Mouse (Mus musculus) intestine, postnatal 0 days (tissue): ENCODE measurements around the gene Pecr. TPM values are rescaled to one million over a fixed set of nuclear protein-coding genes. Genes with fewer than 3 reads are reported as not detected.

ENCODE experiments used
- ATAC-seq: fragments of 200-750 bp; cut with Nextera tagmentation; 2 replicates; pipeline ENCODE4 v1.8.0; 2017; ENCODE audit warnings: mild to moderate bottlenecking, moderate TSS enrichment, moderate library complexity
- H3K27ac ChIP-seq: fragments of 300-500 bp; sonication (generic); 2 replicates; pipeline ENCODE4 v1.5.1; 2014; ENCODE audit warnings: mild to moderate bottlenecking, low read depth, low read length, moderate library complexity
- H3K27me3 ChIP-seq: fragments of 300-500 bp; sonication (generic); replicated peaks from 2 replicates; pipeline ENCODE4 v1.6.1; 2014; ENCODE audit warnings: low read length, mixed read lengths; ENCODE audit not compliant: control insufficient read depth, insufficient read depth
- H3K36me3 ChIP-seq: fragments of 300-500 bp; sonication (generic); 2 replicates; pipeline ENCODE4 v1.6.1; 2014; ENCODE audit warnings: mild to moderate bottlenecking, moderate library complexity; ENCODE audit not compliant: control insufficient read depth, insufficient read depth
- H3K4me1 ChIP-seq: fragments of 300-500 bp; sonication (generic); replicated peaks from 2 replicates; pipeline ENCODE4 v1.6.1; 2014; ENCODE audit warnings: antibody characterized with exemption, low read length, mixed read lengths; ENCODE audit not compliant: control insufficient read depth, insufficient read depth
- H3K4me2 ChIP-seq: fragments of 300-500 bp; sonication (generic); replicated peaks from 2 replicates; pipeline ENCODE4 v1.6.1; 2014; ENCODE audit warnings: low read depth, mild to moderate bottlenecking, moderate library complexity
- H3K4me3 ChIP-seq: fragments of 300-500 bp; sonication (generic); 2 replicates; pipeline ENCODE4 v1.5.1; 2014; ENCODE audit warnings: low read depth, low read length
- H3K9ac ChIP-seq: fragments of 300-500 bp; sonication (generic); 2 replicates; pipeline ENCODE4 v1.6.1; 2014; ENCODE audit warnings: mild to moderate bottlenecking, low read depth, low read length
- H3K9me3 ChIP-seq: fragments of 300-500 bp; sonication (generic); 2 replicates; pipeline ENCODE4 v1.6.1; 2016; ENCODE audit warnings: mixed run types; ENCODE audit not compliant: control insufficient read depth
- CTCF ChIP-seq: sonication (generic); IDR thresholded peaks from 2 replicates; pipeline ENCODE4 v1.5.1; 2016; ENCODE audit warnings: low read depth, mild to moderate bottlenecking, control low read depth, antibody characterized with exemption, moderate library complexity
- WGBS: fragments of 180-500 bp; shearing (Covaris S2); extraction: QIAGEN DNeasy Blood & Tissue Kit; methylation state at CpG from one replicate; pipeline ENCODE4 v1.1.7; 2014; 5-methylcytosine and 5-hydroxymethylcytosine counted together
- polyA plus RNA-seq: library from polyadenylated mRNA; unstranded; fragments of >200 nt; fragmentation: Nextera tagmentation; extraction: Ambion mirVana; gene quantifications from 2 replicates; pipeline ENCODE4 v1.2.1, GENCODE M21; 2015

Pecr gene
- polyA plus RNA-seq, 1 experiment from 2014 or later = 67.9 TPM

DNA sequence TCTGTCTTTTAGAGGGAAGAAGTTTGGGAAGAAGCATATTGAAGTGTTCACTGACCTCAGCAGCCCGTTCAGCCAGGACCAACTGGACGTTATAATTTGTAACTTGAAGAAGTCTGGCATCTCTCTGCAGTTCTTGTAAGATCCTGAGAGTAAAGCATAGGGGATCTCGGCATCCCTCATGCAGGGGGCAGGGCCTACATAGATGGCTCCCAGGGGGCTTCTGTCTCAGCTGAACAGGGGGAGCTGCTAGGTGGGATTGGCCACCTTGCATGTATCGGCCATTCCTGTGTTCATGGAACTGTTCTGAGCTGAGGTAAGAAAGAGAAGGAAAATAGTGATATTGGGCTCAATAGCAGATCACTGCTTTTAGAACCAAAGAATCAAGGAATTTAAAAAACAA, 31.3 kb upstream of the Pecr start:
- H3K4me3 ChIP-seq = no peak overlapping the region
- H3K9ac ChIP-seq = no peak overlapping the region
- no peak for ATAC-seq
- no peaks in the 10 kb centered on the region for H3K4me1 ChIP-seq
- H3K27ac ChIP-seq = no peak overlapping the region
- 88% methylated on average over 4 of the region's 4 CpGs for WGBS
- H3K36me3 ChIP-seq = peaks cover 42% of the 10 kb centered on the region
- H3K9me3 ChIP-seq = no peaks in the 10 kb centered on the region
- H3K27me3 ChIP-seq = no peaks in the 10 kb centered on the region
- no peak overlapping the region for H3K4me2 ChIP-seq
- no peak for TF ChIP-seq CTCF

DNA sequence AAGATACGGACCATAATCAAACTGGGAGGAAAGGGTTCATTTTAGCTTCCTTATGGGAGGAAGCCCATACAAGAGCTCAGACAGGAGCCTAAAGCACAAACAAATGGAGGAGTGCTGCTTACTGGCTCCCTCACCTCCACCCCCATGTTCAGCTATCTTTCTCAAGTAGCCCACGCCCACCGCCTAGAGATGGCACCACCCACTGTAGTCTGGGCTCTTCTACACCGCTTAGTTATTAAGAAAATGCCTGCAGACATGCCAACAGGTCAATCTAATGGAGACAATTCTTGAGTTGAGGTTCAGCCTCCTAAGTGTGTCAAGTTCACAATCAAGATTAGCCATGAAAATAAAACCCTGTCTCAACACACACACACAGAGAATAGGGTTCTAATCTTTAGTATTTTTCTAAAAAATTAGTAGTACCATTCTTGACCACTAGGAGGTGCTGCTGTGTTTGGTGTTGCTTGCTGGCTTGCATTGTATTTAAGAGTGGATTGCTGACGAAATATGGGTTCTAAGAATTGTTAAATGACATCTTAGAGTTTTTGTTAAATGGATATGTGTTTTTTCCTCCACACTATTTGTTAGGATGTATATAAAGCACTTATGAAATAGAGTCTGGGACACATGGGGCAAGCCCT, 29.4 kb upstream of the Pecr start:
- no peaks in the 10 kb centered on the region for H3K9me3 ChIP-seq
- H3K27me3 ChIP-seq = no peaks in the 10 kb centered on the region
- H3K4me2 ChIP-seq = no peak overlapping the region
- no peak overlapping the region for H3K27ac ChIP-seq
- WGBS = 72% methylated on average over 5 of the region's 5 CpGs
- no peak for ATAC-seq
- no peaks in the 10 kb centered on the region for H3K4me1 ChIP-seq
- H3K4me3 ChIP-seq = no peak overlapping the region
- H3K36me3 ChIP-seq = peaks cover 23% of the 10 kb centered on the region
- TF ChIP-seq CTCF = peak; percentile 88
- no peak overlapping the region for H3K9ac ChIP-seq

- Histone ChIP-seq H3K27me3 (no peaks in the 10 kb centered on the region), H3K4me1 (no peaks in the 10 kb centered on the region), H3K36me3 (peaks cover 17% of the 10 kb centered on the region), H3K9ac (no peak overlapping the region), H3K4me2 (no peak overlapping the region), H3K4me3 (no peak overlapping the region), H3K27ac (no peak overlapping the region), H3K9me3 (no peaks in the 10 kb centered on the region)
- TF ChIP-seq CTCF = no peak
- 83% methylated on average over 9 of the region's 9 CpGs for WGBS
- no peak for ATAC-seq
Observed at GRCm38 (mm10) chr1:72312701-72313398, 28.7 kb upstream of the Pecr start.

DNA sequence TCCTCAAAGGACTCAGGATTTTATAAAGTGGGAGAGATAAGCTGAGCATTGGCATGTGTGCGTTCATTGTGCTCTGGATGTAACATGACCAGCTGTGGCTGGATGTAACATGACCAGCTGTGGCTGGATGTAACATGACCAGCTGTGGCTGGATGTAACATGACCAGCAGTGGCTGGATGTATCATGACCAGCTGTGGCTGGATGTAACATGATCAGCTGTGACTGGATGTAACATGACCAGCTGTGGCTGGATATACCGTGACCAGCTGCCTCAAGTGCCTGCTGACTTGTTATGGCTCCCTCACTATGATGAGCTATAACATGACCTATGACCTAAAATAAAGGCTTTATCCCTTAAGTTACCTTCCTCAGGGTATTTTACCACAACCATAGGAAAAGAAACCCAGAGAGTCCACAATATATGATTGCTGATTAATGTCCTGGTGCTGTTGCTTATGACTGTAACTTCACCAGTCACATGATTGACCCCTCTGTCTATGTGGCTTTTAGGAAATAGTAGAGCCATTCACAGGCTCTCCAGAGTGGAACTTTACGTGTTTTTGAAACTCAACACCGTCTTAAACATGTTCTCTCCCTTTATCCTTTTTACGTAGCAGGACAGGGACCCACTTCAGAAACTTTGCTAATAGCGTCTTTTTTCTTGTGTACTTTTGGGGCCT, 25.8 kb upstream of the Pecr start:
- H3K9me3 ChIP-seq = no peaks in the 10 kb centered on the region
- WGBS = 73% methylated on average over 6 of the region's 6 CpGs
- no peak overlapping the region for H3K9ac ChIP-seq
- no peaks in the 10 kb centered on the region for H3K4me1 ChIP-seq
- no peaks in the 10 kb centered on the region for H3K27me3 ChIP-seq
- no peak for ATAC-seq
- no peak for TF ChIP-seq CTCF
- no peak overlapping the region for H3K27ac ChIP-seq
- H3K4me3 ChIP-seq = no peak overlapping the region
- no peak overlapping the region for H3K4me2 ChIP-seq
- peaks cover 11% of the 10 kb centered on the region for H3K36me3 ChIP-seq

- no peak for ATAC-seq
- Histone ChIP-seq H3K27me3 (no peaks in the 10 kb centered on the region), H3K4me2 (no peak overlapping the region), H3K36me3 (peaks cover 11% of the 10 kb centered on the region; the same call in 1 of the 2 replicates), H3K9ac (no peak overlapping the region), H3K4me3 (no peak overlapping the region), H3K4me1 (no peaks in the 10 kb centered on the region), H3K9me3 (no peaks in the 10 kb centered on the region), H3K27ac (no peak overlapping the region)
- whole genome bisulfite sequencing = 68% methylated on average over 4 of the region's 4 CpGs
- TF ChIP-seq CTCF = no peak
Observed at GRCm38 (mm10) chr1:72308919-72309318, 24.8 kb upstream of the Pecr start.

DNA sequence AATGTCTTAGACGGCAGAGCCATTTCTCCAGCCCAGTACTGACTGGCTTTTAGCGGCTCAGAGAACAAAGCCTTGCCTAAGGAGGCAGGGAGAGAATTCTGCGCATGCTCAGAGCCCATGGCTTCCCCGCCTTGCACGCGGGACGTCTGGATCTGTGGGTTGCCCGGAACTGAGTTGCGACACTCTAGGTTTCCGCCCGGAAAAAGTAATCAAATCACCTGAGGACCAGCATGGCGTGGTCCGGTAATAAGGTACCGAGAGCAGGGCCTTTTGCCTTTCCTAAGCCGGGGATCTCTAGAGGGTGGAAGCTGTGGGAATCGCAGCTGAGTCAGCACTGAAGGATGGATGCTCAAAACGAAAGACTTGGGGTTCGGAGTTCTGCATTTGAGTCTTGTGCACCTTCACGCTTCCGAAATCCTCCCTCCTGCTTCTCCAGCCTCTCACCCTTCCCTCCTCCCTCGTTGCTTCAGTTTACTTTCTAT, 23.2 kb upstream of the Pecr start, which contains the start of gene Xrcc5:
Gene Xrcc5, plus strand, starts transcription at position 105 of the 482 bp plus-strand sequence.
- ATAC-seq = peak; percentile 95
- 0% methylated on average over 21 of the region's 21 CpGs for WGBS
- H3K4me2 ChIP-seq = peak within 1 kb of the TSS; percentile 80
- no peak for TF ChIP-seq CTCF
- peak within 1 kb of the TSS; percentile 38 for H3K9ac ChIP-seq
- peak within 1 kb of the TSS; percentile 68 for H3K4me3 ChIP-seq
- peaks cover 6% of the 10 kb centered on the region; the same call in 1 of the 2 replicates for H3K36me3 ChIP-seq
- H3K9me3 ChIP-seq = no peaks in the 10 kb centered on the region
- H3K27ac ChIP-seq = peak within 1 kb of the TSS; percentile 63; the same call in 1 of the 2 replicates
- no peaks in the 10 kb centered on the region for H3K4me1 ChIP-seq
- H3K27me3 ChIP-seq = no peaks in the 10 kb centered on the region
